Mouse (Mus musculus) G1E (cell line): ENCODE measurements around the gene Crlf1.

Experiments
- CTCF ChIP-seq: IDR thresholded peaks from 2 replicates; pipeline ENCODE4 v1.5.1; 2012; ENCODE audit warnings: low read depth, low read length, inconsistent platforms, mixed read lengths
- GATA1 ChIP-seq: IDR thresholded peaks from 2 replicates; pipeline ENCODE4 v1.6.1; 2012; ENCODE audit warnings: borderline replicate concordance, low read length, inconsistent platforms, mixed read lengths
- POLR2AphosphoS5 ChIP-seq: IDR thresholded peaks from 2 replicates; pipeline ENCODE4 v1.6.1; 2012; ENCODE audit warnings: low read depth, low read length, inconsistent platforms; ENCODE audit not compliant: insufficient replicate concordance
- TAL1 ChIP-seq: conservative IDR thresholded peaks from 2 replicates; pipeline ENCODE4 v1.6.1; 2012; ENCODE audit warnings: low read depth, low read length, inconsistent platforms, mixed read lengths

GRCm38 (mm10) chr8:70476333-70477268 is 16.4 kb upstream of the Crlf1 start, which contains the start of gene Klhl26:
- no peak for TF ChIP-seq CTCF
- no peak for TF ChIP-seq TAL1
- TF ChIP-seq POLR2AphosphoS5, result no peak
- no peak for TF ChIP-seq GATA1
